Mouse (Mus musculus) liver, adult 2 months (tissue): ENCODE data around the gene Gm4787.

Experiments
- CTCF ChIP-seq: fragments of 200-500 bp; IDR thresholded peaks from 2 replicates; pipeline ENCODE4 v1.5.1; 2011; ENCODE audit warnings: low read depth, low read length, control low read depth
- POLR2A ChIP-seq: fragments of 200-500 bp; IDR thresholded peaks from 2 replicates; pipeline ENCODE4 v1.6.1; 2011; ENCODE audit warnings: low read length, control low read depth; ENCODE audit not compliant: insufficient read depth; ENCODE audit errors: extremely low read depth

GRCm38 (mm10) chr12:81332875-81333421 is 46.3 kb downstream of the Gm4787 start, which contains the start of gene Slc8a3:
- no peak for TF ChIP-seq CTCF
- TF ChIP-seq POLR2A, result no peak
